In genomic region chr2:163330742-163331141, GRCm38 (mm10) we compare ENCODE assay signal across 9 mouse cellular contexts.
DNase-seq lines count a peak whose midpoint lies in the region; ATAC-seq and TF ChIP-seq lines count a peak whose summit lies in the region.
"Had no signal": no experiment of that assay in that cellular context is flagged by ENCODE, and none has a peak within 500 bp of the region (broad histone marks: within the 10 kb centered on the region; RNA-seq: fewer than 3 reads in every experiment).

No protein-coding gene starts in this region.

- peaks cover 3% of the 10 kb centered on the region; the same call in 1 of the 2 replicates for H3K27me3 ChIP-seq in G1E (ENCODE audit: insufficient read depth, low read length)
- H3K27me3 ChIP-seq: lung, embryonic 15.5 days had no signal

- H3K4me1 ChIP-seq in G1E (ENCODE audit: insufficient read depth, low read depth, low read length), result no peaks in the 10 kb centered on the region

- intact Hi-C loops in left cerebral cortex, adult 2 months (cut with DNase I), result loop anchor here (1.0 to 5.0 kb wide), 3 partner anchors 229 to 408 kb away; no protein-coding TSS in a partner anchor

- peak; percentile 74 for ATAC-seq in CD4-positive, CD25-positive, alpha-beta regulatory T cell, adult 4 months
- ATAC-seq in G1E (ENCODE audit: extremely low read depth, insufficient number of reproducible peaks, low FRiP score, poor library complexity, severe bottlenecking), result no peak

- H3K36me3 ChIP-seq in G1E (replicated peaks), result no peaks in the 10 kb centered on the region
- H3K36me3 ChIP-seq: lung, embryonic 15.5 days had no signal

- no peaks in the 10 kb centered on the region for H3K9me3 ChIP-seq in G1E (replicated peaks)
- H3K9me3 ChIP-seq: lung, embryonic 15.5 days had no signal

- no peak overlapping the region for H3K4me3 ChIP-seq in G1E (ENCODE audit: low read depth, low read length)
- H3K4me3 ChIP-seq in left cerebral cortex, adult 2 months, result no peak overlapping the region
- H3K4me3 ChIP-seq: lung, embryonic 15.5 days had no signal

- H3K27ac ChIP-seq in left cerebral cortex, adult 2 months, result no peak overlapping the region
- H3K27ac ChIP-seq: lung, embryonic 15.5 days had no signal

- DNase-seq in kidney, adult 8-10 months, result peak; percentile 24 to 28
- DNase-seq in kidney, adult 11 months, result no peak
- DNase-seq in G1E (ENCODE audit: low spot score), result peak; percentile 14
- DNase-seq in embryo, embryonic 11.5 days (ENCODE audit: low read depth, low spot score), result peak; percentile 49
- DNase-seq in left cerebral cortex, adult 2 months (ENCODE audit: extremely low spot score in 1 of 2, low spot score in 2 of 2), result peak; percentile 45 to 52
- DNase-seq in telencephalon, adult 2 months (ENCODE audit: low read depth, low spot score), result peak; percentile 50
- no peak for DNase-seq in gastrocnemius, postnatal 4 days (ENCODE audit: low spot score in 2 of 2)

- peak; percentile 48; the same call in 1 of the 2 replicates for TF ChIP-seq CTCF in G1E (IDR thresholded peaks at IDR 0.05; ENCODE audit: low read depth, low read length)
- peak; percentile 92 for TF ChIP-seq CTCF in left cerebral cortex, adult 2 months (IDR thresholded peaks at IDR 0.05)

Comparison
In these comparisons a context has a peak if more than half of its experiments do, and no peak if none do; other contexts are left out.
1. DNase-seq: peak in kidney, adult 8-10 months (2 of 2), G1E (single experiment), embryo, embryonic 11.5 days (single experiment), left cerebral cortex, adult 2 months (2 of 2) and telencephalon, adult 2 months (single experiment); none in kidney, adult 11 months (single experiment) and gastrocnemius, postnatal 4 days (0 of 2).